Mouse (Mus musculus) midbrain, embryonic 10.5 days (tissue): Measurements from ENCODE around the gene Smc5. TPM values are rescaled to one million over a fixed set of nuclear protein-coding genes. Genes with fewer than 3 reads are reported as not detected.

Source experiments
- DNase-seq: peaks from one replicate; pipeline ENCODE4 v3.0.0-alpha.2; 2017; ENCODE audit warnings: low spot score
- H3K27ac ChIP-seq: fragments of 300-500 bp; sonication (generic); replicated peaks from 2 replicates; pipeline ENCODE4 v1.5.1; 2016; ENCODE audit warnings: mild to moderate bottlenecking
- H3K27me3 ChIP-seq: fragments of 300-500 bp; sonication (generic); 2 replicates; pipeline ENCODE4 v1.6.1; 2016; ENCODE audit warnings: low read depth, mild to moderate bottlenecking; ENCODE audit not compliant: poor library complexity, severe bottlenecking
- H3K36me3 ChIP-seq: fragments of 300-500 bp; sonication (generic); 2 replicates; pipeline ENCODE4 v1.6.1; 2016; ENCODE audit warnings: mild to moderate bottlenecking, moderate library complexity
- H3K4me1 ChIP-seq: fragments of 300-500 bp; sonication (generic); 2 replicates; pipeline ENCODE4 v1.6.1; 2016
- H3K4me3 ChIP-seq: fragments of 300-500 bp; sonication (generic); 2 replicates; pipeline ENCODE4 v1.5.1; 2016; ENCODE audit warnings: mild to moderate bottlenecking, moderate library complexity
- H3K9me3 ChIP-seq: fragments of 300-500 bp; sonication (generic); replicated peaks from 2 replicates; pipeline ENCODE4 v1.6.1; 2016; ENCODE audit warnings: mild to moderate bottlenecking
- WGBS: fragments of 180-500 bp; shearing (Covaris S2); methylation state at CpG from one replicate; pipeline ENCODE4 v1.1.7; 2016; 5-methylcytosine and 5-hydroxymethylcytosine counted together
- polyA plus RNA-seq: library from polyadenylated mRNA; unstranded; fragments of >200 nt; fragmentation: Nextera tagmentation; extraction: Ambion mirVana; gene quantifications from 2 replicates; pipeline ENCODE4 v1.2.1, GENCODE M21; 2016

Smc5 gene
- polyA plus RNA-seq = 46.3 and 46.6 TPM in 2 replicates

GRCm38 (mm10) chr19:23273355-23274053, at the start of gene Smc5:
Gene Smc5, minus strand, starts transcription at chr19:23273897.
- H3K4me1 ChIP-seq = peaks cover 20% of the 10 kb centered on the region
- peak within 1 kb of the TSS; percentile 94 for H3K27ac ChIP-seq
- peak; percentile 90 for DNase-seq
- 0% methylated on average over 69 of the region's 69 CpGs for WGBS
- peak within 1 kb of the TSS; percentile 94 for H3K4me3 ChIP-seq
- no peaks in the 10 kb centered on the region for H3K9me3 ChIP-seq
- peaks cover 18% of the 10 kb centered on the region for H3K36me3 ChIP-seq
- no peaks in the 10 kb centered on the region for H3K27me3 ChIP-seq

GRCm38 (mm10) chr19:23323107-23323506, 49.4 kb upstream of the Smc5 start:
- Histone ChIP-seq H3K36me3 (no peaks in the 10 kb centered on the region), H3K27me3 (no peaks in the 10 kb centered on the region), H3K27ac (no peak overlapping the region), H3K4me1 (no peaks in the 10 kb centered on the region), H3K4me3 (no peak overlapping the region), H3K9me3 (no peaks in the 10 kb centered on the region)
- DNase-seq = no peak
- WGBS = 87% methylated on average over 3 of the region's 3 CpGs

- Histone ChIP-seq H3K27me3 (no peaks in the 10 kb centered on the region), H3K4me3 (no peak overlapping the region), H3K9me3 (no peaks in the 10 kb centered on the region), H3K36me3 (no peaks in the 10 kb centered on the region), H3K4me1 (no peaks in the 10 kb centered on the region), H3K27ac (no peak overlapping the region)
- no peak for DNase-seq
- WGBS = 93% methylated on average over 5 of the region's 5 CpGs
Measured at GRCm38 (mm10) chr19:23317989-23318358, 44.3 kb upstream of the Smc5 start.

- no peak for DNase-seq
- H3K4me1 ChIP-seq = no peaks in the 10 kb centered on the region
- no peaks in the 10 kb centered on the region for H3K9me3 ChIP-seq
- H3K27ac ChIP-seq = no peak overlapping the region
- no peak overlapping the region for H3K4me3 ChIP-seq
- 84% methylated on average over 5 of the region's 5 CpGs for WGBS
- H3K27me3 ChIP-seq = no peaks in the 10 kb centered on the region
- H3K36me3 ChIP-seq = no peaks in the 10 kb centered on the region
Measured at GRCm38 (mm10) chr19:23317295-23317988, 43.7 kb upstream of the Smc5 start.

- Histone ChIP-seq H3K36me3 (no peaks in the 10 kb centered on the region), H3K4me3 (no peak overlapping the region), H3K27me3 (no peaks in the 10 kb centered on the region), H3K27ac (no peak overlapping the region), H3K4me1 (no peaks in the 10 kb centered on the region), H3K9me3 (no peaks in the 10 kb centered on the region)
- DNase-seq = no peak
- 87% methylated on average over 5 of the region's 5 CpGs for WGBS
Measured at GRCm38 (mm10) chr19:23316851-23317250, 43.2 kb upstream of the Smc5 start.

- DNase-seq = no peak
- H3K36me3 ChIP-seq = no peaks in the 10 kb centered on the region
- H3K27me3 ChIP-seq = no peaks in the 10 kb centered on the region
- no peak overlapping the region for H3K4me3 ChIP-seq
- H3K4me1 ChIP-seq = no peaks in the 10 kb centered on the region
- no peak overlapping the region for H3K27ac ChIP-seq
- WGBS = 96% methylated on average over 2 of the region's 2 CpGs
- H3K9me3 ChIP-seq = no peaks in the 10 kb centered on the region
Measured at GRCm38 (mm10) chr19:23309979-23310378, 36.3 kb upstream of the Smc5 start.

- Histone ChIP-seq H3K4me3 (no peak overlapping the region), H3K9me3 (no peaks in the 10 kb centered on the region)
- no peak for DNase-seq
Measured at GRCm38 (mm10) chr19:23306671-23307070, 33.0 kb upstream of the Smc5 start.

GRCm38 (mm10) chr19:23299987-23300386, 26.3 kb upstream of the Smc5 start:
- Histone ChIP-seq H3K9me3 (no peaks in the 10 kb centered on the region), H3K4me1 (no peaks in the 10 kb centered on the region), H3K4me3 (no peak overlapping the region), H3K27ac (no peak overlapping the region), H3K27me3 (no peaks in the 10 kb centered on the region), H3K36me3 (no peaks in the 10 kb centered on the region)
- DNase-seq = no peak
- 90% methylated on average over 3 of the region's 3 CpGs for WGBS

More at GRCm38 (mm10) chr19:23306671-23307070, 33.0 kb upstream of the Smc5 start:
- Histone ChIP-seq H3K27ac (no peak overlapping the region), H3K27me3 (no peaks in the 10 kb centered on the region), H3K4me1 (no peaks in the 10 kb centered on the region), H3K36me3 (no peaks in the 10 kb centered on the region)
- 86% methylated on average over 7 of the region's 7 CpGs for WGBS

GRCm38 (mm10) chr19:23298917-23299316, 25.2 kb upstream of the Smc5 start:
- Histone ChIP-seq H3K27me3 (no peaks in the 10 kb centered on the region), H3K27ac (no peak overlapping the region), H3K36me3 (no peaks in the 10 kb centered on the region), H3K9me3 (no peaks in the 10 kb centered on the region), H3K4me1 (no peaks in the 10 kb centered on the region), H3K4me3 (no peak overlapping the region)
- no peak for DNase-seq
- WGBS = 93% methylated on average over 1 of the region's 1 CpGs

GRCm38 (mm10) chr19:23297191-23297590, 23.5 kb upstream of the Smc5 start:
- Histone ChIP-seq H3K36me3 (no peaks in the 10 kb centered on the region), H3K27ac (no peak overlapping the region), H3K27me3 (no peaks in the 10 kb centered on the region), H3K4me3 (no peak overlapping the region), H3K4me1 (no peaks in the 10 kb centered on the region), H3K9me3 (no peaks in the 10 kb centered on the region)
- DNase-seq = no peak

GRCm38 (mm10) chr19:23289251-23289650, 15.6 kb upstream of the Smc5 start:
- no peaks in the 10 kb centered on the region for H3K36me3 ChIP-seq
- WGBS = 81% methylated on average over 1 of the region's 1 CpGs
- no peaks in the 10 kb centered on the region for H3K27me3 ChIP-seq
- H3K4me1 ChIP-seq = no peaks in the 10 kb centered on the region
- H3K27ac ChIP-seq = no peak overlapping the region
- no peak for DNase-seq
- H3K4me3 ChIP-seq = no peak overlapping the region
- peaks cover 10% of the 10 kb centered on the region for H3K9me3 ChIP-seq

- Histone ChIP-seq H3K27me3 (no peaks in the 10 kb centered on the region), H3K4me1 (peaks cover 6% of the 10 kb centered on the region; the same call in 1 of the 2 replicates), H3K36me3 (no peaks in the 10 kb centered on the region), H3K27ac (no peak overlapping the region), H3K4me3 (no peak overlapping the region), H3K9me3 (0 out of 2 replicates have a peak, but pooled peaks cover 3% of the 10 kb centered on the region)
- WGBS = 47% methylated on average over 8 of the region's 8 CpGs
- no peak for DNase-seq
Measured at GRCm38 (mm10) chr19:23281911-23282660, 8.4 kb upstream of the Smc5 start.
